Mouse (Mus musculus) forebrain, embryonic 13.5 days (tissue): ENCODE results near the gene Sae1. TPM values are rescaled to one million over a fixed set of nuclear protein-coding genes. Genes with fewer than 3 reads are reported as not detected.

Source experiments
- ATAC-seq: fragments of 200-750 bp; cut with Nextera tagmentation; 2 replicates; pipeline ENCODE4 v1.8.0; 2017
- H3K27ac ChIP-seq: fragments of 300-500 bp; sonication (generic); 2 replicates; pipeline ENCODE4 v1.5.1; 2015; ENCODE audit warnings: inconsistent platforms, mild to moderate bottlenecking, moderate library complexity
- H3K27me3 ChIP-seq: fragments of 300-500 bp; sonication (generic); 2 replicates; pipeline ENCODE4 v1.6.1; 2015; ENCODE audit warnings: mild to moderate bottlenecking, inconsistent platforms
- H3K36me3 ChIP-seq: fragments of 300-500 bp; sonication (generic); 2 replicates; pipeline ENCODE4 v1.6.1; 2015; ENCODE audit warnings: mild to moderate bottlenecking, inconsistent platforms; ENCODE audit not compliant: poor library complexity, severe bottlenecking
- H3K4me1 ChIP-seq: fragments of 300-500 bp; sonication (generic); 2 replicates; pipeline ENCODE4 v1.6.1; 2015; ENCODE audit warnings: inconsistent platforms
- H3K4me2 ChIP-seq: fragments of 300-500 bp; sonication (generic); 2 replicates; pipeline ENCODE4 v1.6.1; 2015; ENCODE audit warnings: inconsistent platforms, mild to moderate bottlenecking, moderate library complexity
- H3K4me3 ChIP-seq: fragments of 300-500 bp; sonication (generic); 2 replicates; pipeline ENCODE4 v1.5.1; 2015; ENCODE audit warnings: mild to moderate bottlenecking, inconsistent platforms
- H3K9ac ChIP-seq: fragments of 300-500 bp; sonication (generic); 2 replicates; pipeline ENCODE4 v1.6.1; 2015; ENCODE audit warnings: mild to moderate bottlenecking, inconsistent platforms
- H3K9me3 ChIP-seq: fragments of 300-500 bp; sonication (generic); replicated peaks from 2 replicates; pipeline ENCODE4 v1.6.1; 2016; ENCODE audit warnings: inconsistent platforms
- WGBS: fragments of 180-500 bp; shearing (Covaris S2); methylation state at CpG from one replicate; pipeline ENCODE4 v1.1.7; 2015; 5-methylcytosine and 5-hydroxymethylcytosine counted together
- polyA plus RNA-seq: library from polyadenylated mRNA; unstranded; fragments of >200 nt; fragmentation: Nextera tagmentation; extraction: Ambion mirVana; gene quantifications from 2 replicates; pipeline ENCODE4 v1.2.1, GENCODE M21; 2015

The Sae1 gene
- polyA plus RNA-seq, 1 experiment from 2014 or later, result 355 TPM

GRCm38 (mm10) chr7:16370596-16370995 lies 17.0 kb downstream of the Sae1 start:
- H3K9me3 ChIP-seq, result no peaks in the 10 kb centered on the region
- H3K36me3 ChIP-seq, result peaks cover 88% of the 10 kb centered on the region
- no peak for ATAC-seq
- H3K4me3 ChIP-seq, result no peak overlapping the region
- no peak overlapping the region for H3K4me2 ChIP-seq
- H3K27me3 ChIP-seq, result no peaks in the 10 kb centered on the region
- WGBS, result 95% methylated on average over 2 of the region's 2 CpGs
- no peak overlapping the region for H3K27ac ChIP-seq
- no peak overlapping the region for H3K9ac ChIP-seq
- H3K4me1 ChIP-seq, result peaks cover 13% of the 10 kb centered on the region

GRCm38 (mm10) chr7:16368835-16369234 lies 18.8 kb downstream of the Sae1 start:
- no peaks in the 10 kb centered on the region for H3K9me3 ChIP-seq
- peaks cover 26% of the 10 kb centered on the region for H3K4me1 ChIP-seq
- no peak overlapping the region for H3K4me3 ChIP-seq
- WGBS, result 96% methylated on average over 2 of the region's 2 CpGs
- H3K27me3 ChIP-seq, result no peaks in the 10 kb centered on the region
- no peak overlapping the region for H3K4me2 ChIP-seq
- no peak for ATAC-seq
- no peak overlapping the region for H3K27ac ChIP-seq
- H3K9ac ChIP-seq, result no peak overlapping the region
- peaks cover 85% of the 10 kb centered on the region for H3K36me3 ChIP-seq

GRCm38 (mm10) chr7:16366669-16367068 lies 20.9 kb downstream of the Sae1 start:
- no peak overlapping the region for H3K4me3 ChIP-seq
- WGBS, result 78% methylated on average over 4 of the region's 4 CpGs
- ATAC-seq, result no peak
- H3K9me3 ChIP-seq, result no peaks in the 10 kb centered on the region
- H3K27me3 ChIP-seq, result no peaks in the 10 kb centered on the region
- H3K36me3 ChIP-seq, result peaks cover 91% of the 10 kb centered on the region
- H3K27ac ChIP-seq, result no peak overlapping the region
- no peak overlapping the region for H3K9ac ChIP-seq
- no peak overlapping the region for H3K4me2 ChIP-seq
- peaks cover 26% of the 10 kb centered on the region for H3K4me1 ChIP-seq

GRCm38 (mm10) chr7:16366133-16366646 lies 21.4 kb downstream of the Sae1 start:
- WGBS, result 62% methylated on average over 10 of the region's 10 CpGs
- Histone ChIP-seq H3K4me2 (no peak overlapping the region), H3K27me3 (no peaks in the 10 kb centered on the region), H3K9ac (no peak overlapping the region), H3K4me3 (no peak overlapping the region), H3K36me3 (peaks cover 90% of the 10 kb centered on the region), H3K27ac (peak overlapping the region; percentile 63), H3K4me1 (peaks cover 26% of the 10 kb centered on the region), H3K9me3 (no peaks in the 10 kb centered on the region)
- no peak for ATAC-seq

GRCm38 (mm10) chr7:16364901-16365500 lies 22.6 kb downstream of the Sae1 start:
- H3K27me3 ChIP-seq, result no peaks in the 10 kb centered on the region
- peaks cover 26% of the 10 kb centered on the region for H3K4me1 ChIP-seq
- peak overlapping the region; percentile 63 for H3K27ac ChIP-seq
- peak; percentile 58; the same call in 1 of the 2 replicates for ATAC-seq
- H3K9ac ChIP-seq, result no peak overlapping the region
- H3K4me2 ChIP-seq, result no peak overlapping the region
- H3K4me3 ChIP-seq, result no peak overlapping the region
- no peaks in the 10 kb centered on the region for H3K9me3 ChIP-seq
- H3K36me3 ChIP-seq, result peaks cover 86% of the 10 kb centered on the region
- 6% methylated on average over 4 of the region's 4 CpGs for WGBS

GRCm38 (mm10) chr7:16364319-16364718 lies 23.3 kb downstream of the Sae1 start:
- Histone ChIP-seq H3K4me2 (no peak overlapping the region), H3K27ac (peak overlapping the region; percentile 63; the same call in 1 of the 2 replicates), H3K4me3 (no peak overlapping the region), H3K4me1 (peaks cover 26% of the 10 kb centered on the region), H3K36me3 (peaks cover 81% of the 10 kb centered on the region), H3K9me3 (no peaks in the 10 kb centered on the region), H3K27me3 (no peaks in the 10 kb centered on the region), H3K9ac (no peak overlapping the region)
- WGBS, result 72% methylated on average over 1 of the region's 1 CpGs
- ATAC-seq, result no peak

GRCm38 (mm10) chr7:16357602-16358001 lies 30.0 kb downstream of the Sae1 start:
- Histone ChIP-seq H3K4me1 (no peaks in the 10 kb centered on the region), H3K27me3 (no peaks in the 10 kb centered on the region), H3K9me3 (no peaks in the 10 kb centered on the region), H3K4me3 (no peak overlapping the region), H3K9ac (no peak overlapping the region), H3K36me3 (peaks cover 71% of the 10 kb centered on the region), H3K27ac (no peak overlapping the region), H3K4me2 (no peak overlapping the region)
- WGBS, result 92% methylated on average over 3 of the region's 3 CpGs
- no peak for ATAC-seq

- Histone ChIP-seq H3K4me1 (no peaks in the 10 kb centered on the region), H3K9ac (no peak overlapping the region), H3K4me3 (no peak overlapping the region), H3K9me3 (no peaks in the 10 kb centered on the region), H3K27me3 (no peaks in the 10 kb centered on the region), H3K27ac (no peak overlapping the region), H3K4me2 (no peak overlapping the region), H3K36me3 (peaks cover 74% of the 10 kb centered on the region)
- 95% methylated on average over 3 of the region's 3 CpGs for WGBS
- ATAC-seq, result no peak
Measured at GRCm38 (mm10) chr7:16355854-16356594, 31.6 kb downstream of the Sae1 start.

GRCm38 (mm10) chr7:16349999-16350398 lies 37.6 kb downstream of the Sae1 start:
- no peak for ATAC-seq
- H3K4me1 ChIP-seq, result no peaks in the 10 kb centered on the region
- 95% methylated on average over 5 of the region's 5 CpGs for WGBS
- no peaks in the 10 kb centered on the region for H3K27me3 ChIP-seq
- peaks cover 70% of the 10 kb centered on the region for H3K36me3 ChIP-seq
- no peak overlapping the region for H3K4me3 ChIP-seq
- H3K9me3 ChIP-seq, result no peaks in the 10 kb centered on the region
- H3K4me2 ChIP-seq, result no peak overlapping the region
- no peak overlapping the region for H3K27ac ChIP-seq
- H3K9ac ChIP-seq, result no peak overlapping the region

GRCm38 (mm10) chr7:16345297-16345696 lies 42.3 kb downstream of the Sae1 start:
- Histone ChIP-seq H3K4me2 (no peak overlapping the region), H3K36me3 (peaks cover 60% of the 10 kb centered on the region), H3K4me3 (no peak overlapping the region), H3K27me3 (no peaks in the 10 kb centered on the region), H3K9me3 (no peaks in the 10 kb centered on the region), H3K9ac (no peak overlapping the region), H3K27ac (no peak overlapping the region), H3K4me1 (no peaks in the 10 kb centered on the region)
- ATAC-seq, result no peak
- WGBS, result 93% methylated on average over 4 of the region's 4 CpGs

- Histone ChIP-seq H3K4me1 (no peaks in the 10 kb centered on the region), H3K36me3 (peaks cover 57% of the 10 kb centered on the region), H3K4me2 (no peak overlapping the region), H3K9ac (no peak overlapping the region), H3K27me3 (no peaks in the 10 kb centered on the region), H3K4me3 (no peak overlapping the region), H3K9me3 (no peaks in the 10 kb centered on the region), H3K27ac (no peak overlapping the region)
- 89% methylated on average over 3 of the region's 3 CpGs for WGBS
- no peak for ATAC-seq
Measured at GRCm38 (mm10) chr7:16344598-16344997, 43.0 kb downstream of the Sae1 start.

GRCm38 (mm10) chr7:16337733-16338132 lies 49.9 kb downstream of the Sae1 start:
- 75% methylated on average over 2 of the region's 2 CpGs for WGBS
- peaks cover 77% of the 10 kb centered on the region for H3K36me3 ChIP-seq
- ATAC-seq, result no peak

More at GRCm38 (mm10) chr7:16337733-16338132, 49.9 kb downstream of the Sae1 start:
- Histone ChIP-seq H3K4me1 (no peaks in the 10 kb centered on the region), H3K27ac (no peak overlapping the region), H3K4me3 (no peak overlapping the region), H3K4me2 (no peak overlapping the region), H3K9me3 (no peaks in the 10 kb centered on the region), H3K9ac (no peak overlapping the region), H3K27me3 (no peaks in the 10 kb centered on the region)
